Mouse (Mus musculus) brain, embryonic 14.5 days (tissue): Measurements from ENCODE around the gene Zfhx3.

Experiments used
- CTCF ChIP-seq: fragments of 200-500 bp; IDR thresholded peaks from 2 replicates; pipeline ENCODE4 v1.5.1; 2012; ENCODE audit warnings: inconsistent platforms, mild to moderate bottlenecking, moderate library complexity, borderline replicate concordance; ENCODE audit not compliant: insufficient read depth, insufficient read length; ENCODE audit errors: extremely low read depth
- POLR2A ChIP-seq: fragments of 200-500 bp; IDR thresholded peaks from 2 replicates; pipeline ENCODE4 v1.6.1; 2012; ENCODE audit warnings: mild to moderate bottlenecking, inconsistent platforms, borderline replicate concordance; ENCODE audit not compliant: poor library complexity, insufficient read depth, insufficient read length, severe bottlenecking; ENCODE audit errors: extremely low read depth

DNA sequence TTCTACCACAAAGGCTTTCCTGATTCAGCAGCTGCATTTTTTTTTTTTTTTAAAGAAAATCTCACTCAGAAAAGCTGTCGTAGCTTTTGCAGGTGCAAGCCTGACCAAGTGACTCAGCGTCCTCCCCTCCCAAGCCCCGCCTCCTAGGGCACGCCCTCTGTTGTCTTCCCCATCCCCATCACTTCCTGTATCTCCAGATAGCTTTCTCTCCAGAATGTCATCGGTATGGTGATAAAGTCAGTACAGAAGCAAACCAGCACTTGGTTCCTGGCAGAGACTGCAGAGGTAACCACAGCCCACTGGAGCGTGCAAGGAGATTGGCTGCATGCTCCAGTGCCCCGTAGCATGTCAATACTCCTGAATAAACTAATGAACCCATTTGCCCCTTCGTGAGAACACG is 450.5 kb downstream of the Zfhx3 start:
- TF ChIP-seq CTCF (no peak), POLR2A (no peak)
